Mouse (Mus musculus) liver, embryonic 14.5 days (tissue): ENCODE measurements around the gene Rgs7bp.

Source experiments
- CTCF ChIP-seq: IDR thresholded peaks from 2 replicates; pipeline ENCODE4 v1.5.1; 2016; ENCODE audit warnings: antibody characterized with exemption, low read depth, control low read depth
- EP300 ChIP-seq: IDR thresholded peaks from 2 replicates; pipeline ENCODE4 v1.6.1; 2016; ENCODE audit warnings: antibody characterized with exemption, low read depth

DNA sequence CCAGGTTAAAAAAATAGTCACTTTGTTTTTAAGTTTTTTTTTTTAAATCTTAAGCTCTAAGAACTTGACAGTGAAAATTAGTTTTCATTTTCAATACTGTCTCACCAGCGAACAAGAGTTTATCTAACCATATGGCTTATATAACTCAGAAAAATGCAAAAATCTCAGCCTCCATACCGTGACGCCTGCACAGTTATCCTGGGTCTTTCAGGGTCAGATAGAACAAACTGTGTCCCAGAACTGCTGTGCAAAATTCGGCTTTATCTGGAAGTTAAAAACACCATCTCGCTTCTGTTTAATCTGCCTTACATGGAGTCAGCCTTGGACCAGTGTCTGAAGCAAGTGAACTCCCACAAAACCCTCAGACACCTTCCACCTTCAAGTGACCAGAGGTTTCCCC is 70.7 kb downstream of the Rgs7bp start:
- no peak for TF ChIP-seq EP300
- TF ChIP-seq CTCF: no peak
